Mouse (Mus musculus): ENCODE measurements around the gene Tsacc. TPM values are rescaled to one million over a fixed set of nuclear protein-coding genes. Genes with fewer than 3 reads are reported as not detected.

The Tsacc gene
- total RNA-seq, 2 experiments from 2014 or later: not detected

DNA sequence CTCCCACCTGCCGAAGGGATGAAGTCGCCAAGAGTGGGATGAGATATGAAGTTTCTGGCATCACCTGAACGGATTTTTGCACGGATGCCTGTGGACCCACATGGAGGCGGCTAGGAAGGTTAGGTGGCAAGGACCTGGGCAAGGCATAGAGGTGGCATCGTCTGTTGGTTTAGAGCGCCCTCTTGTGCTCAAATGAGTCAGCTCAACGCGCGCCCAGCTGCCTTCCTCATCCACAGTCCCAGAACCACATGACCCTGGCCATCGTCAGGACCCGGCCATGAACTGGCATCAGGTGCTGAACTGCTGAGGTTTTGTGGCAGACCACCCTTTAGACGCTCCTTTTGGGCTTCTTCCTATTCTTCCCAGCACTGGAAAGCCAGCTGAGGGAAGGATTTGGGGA, 54.3 kb downstream of the Tsacc start:
- 0 out of 2 replicates have a peak, but pooled peaks have one; percentile 45 for ATAC-seq (replicated peaks; ENCODE audit: low FRiP score, poor library complexity, severe bottlenecking)

DNA sequence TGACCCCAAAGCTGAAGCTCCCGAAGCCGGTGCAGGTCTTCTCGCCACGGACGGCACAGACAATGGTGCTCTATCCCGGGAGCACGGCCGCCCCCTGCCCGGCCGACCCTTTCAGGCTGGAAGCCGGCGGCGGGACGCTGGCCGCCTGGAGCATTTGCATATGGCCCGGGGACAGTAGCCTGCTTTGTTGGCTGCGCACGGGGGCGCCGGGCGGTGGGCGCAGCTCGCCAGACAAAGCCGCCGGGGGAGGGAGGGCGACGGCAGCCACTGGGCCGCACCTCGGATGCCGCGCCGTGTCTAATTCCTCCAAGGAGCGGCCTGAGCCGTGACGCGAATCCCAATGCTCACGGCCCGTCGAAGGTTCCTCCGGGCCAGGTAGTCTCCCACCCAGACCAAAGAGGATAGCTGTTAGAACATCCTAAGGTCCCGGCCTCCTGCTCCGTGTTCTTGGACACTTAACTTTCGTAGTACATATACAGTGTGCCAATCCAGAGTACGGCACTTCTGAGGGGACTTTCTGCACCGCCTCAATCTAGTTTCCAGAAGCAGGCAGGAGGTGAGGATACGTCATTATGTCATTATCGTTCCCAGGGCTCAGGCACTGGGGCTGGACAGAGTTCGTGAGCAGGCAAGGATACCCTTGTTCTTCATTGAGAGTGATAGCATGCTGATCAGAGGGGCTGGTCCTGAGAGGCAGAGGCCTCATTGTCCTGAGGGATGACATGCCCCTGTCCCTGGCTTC, 55.6 kb downstream of the Tsacc start:
- ATAC-seq (replicated peaks; ENCODE audit: low FRiP score, poor library complexity, severe bottlenecking): no peak

- ATAC-seq (replicated peaks; ENCODE audit: low FRiP score, poor library complexity, severe bottlenecking): no peak
These were observed 57.4 kb downstream of the Tsacc start for GRCm38 (mm10) chr3:88239446-88239845.

GRCm38 (mm10) chr3:88238866-88239391, 57.9 kb downstream of the Tsacc start:
- ATAC-seq (replicated peaks; ENCODE audit: low FRiP score, poor library complexity, severe bottlenecking): no peak

- peak; percentile 65; the same call in 1 of the 2 replicates for ATAC-seq (replicated peaks; ENCODE audit: low FRiP score, poor library complexity, severe bottlenecking)
These were observed 59.1 kb downstream of the Tsacc start for GRCm38 (mm10) chr3:88237556-88238194.

DNA sequence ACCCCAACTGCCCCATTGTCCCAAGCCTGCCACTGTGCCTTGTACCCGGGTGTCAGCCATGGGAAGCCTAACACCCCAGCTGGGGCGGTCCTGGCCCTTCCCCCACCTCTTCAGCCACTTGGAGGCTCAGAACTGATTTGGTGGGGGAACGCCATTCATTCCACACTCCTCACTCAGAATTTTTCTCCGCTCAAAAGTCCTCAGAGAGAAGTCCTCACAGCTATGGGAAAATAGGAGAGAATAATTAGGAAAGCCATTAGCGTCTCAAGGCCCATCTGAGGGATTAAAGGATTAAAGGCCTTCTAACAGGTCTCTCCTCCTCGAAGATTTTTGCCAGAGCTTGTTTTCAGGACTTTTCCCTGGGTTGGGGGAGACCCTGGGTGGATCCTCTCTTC, 59.6 kb downstream of the Tsacc start:
- ATAC-seq (replicated peaks; ENCODE audit: low FRiP score, poor library complexity, severe bottlenecking): no peak

DNA sequence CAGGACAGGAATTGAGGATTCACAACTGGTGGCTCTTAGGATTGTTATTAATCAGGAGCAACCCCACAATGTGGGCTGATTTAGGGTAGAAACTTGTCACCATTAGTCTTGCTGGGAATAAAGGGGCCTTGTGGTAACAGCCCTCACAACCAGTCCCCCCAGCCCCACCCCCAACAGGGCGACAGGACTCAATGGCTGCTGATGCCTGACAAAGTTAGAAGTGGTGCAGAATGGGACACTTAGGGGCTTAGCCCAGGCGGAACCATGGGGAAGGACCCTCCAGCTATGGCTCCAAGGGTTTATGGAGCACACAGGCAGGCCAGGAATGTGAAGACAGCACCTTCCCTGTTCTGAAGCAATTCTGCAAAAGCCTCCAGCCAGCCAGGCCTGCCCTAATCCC, 61.2 kb downstream of the Tsacc start:
- ATAC-seq (replicated peaks; ENCODE audit: low FRiP score, poor library complexity, severe bottlenecking): no peak

DNA sequence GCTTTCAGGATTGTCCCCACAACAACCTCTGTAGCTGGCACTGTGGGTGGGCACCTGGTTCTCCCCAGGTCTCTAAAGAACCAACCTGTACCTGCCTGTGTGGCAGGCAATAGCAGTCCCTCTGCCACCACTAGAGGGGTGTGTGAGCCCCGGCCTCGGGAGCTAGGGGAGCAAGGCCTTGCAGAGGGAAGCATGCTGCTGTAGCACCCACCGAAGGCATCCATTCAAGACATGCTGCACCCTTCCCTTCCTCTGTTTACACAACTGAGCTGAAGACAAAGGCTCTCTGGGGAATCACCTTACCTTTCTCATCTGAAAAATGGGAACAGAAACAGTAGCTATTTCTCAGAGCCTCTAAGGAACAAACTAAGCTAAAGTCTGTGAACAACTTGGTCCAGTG, 61.6 kb downstream of the Tsacc start:
- no peak for ATAC-seq (replicated peaks; ENCODE audit: low FRiP score, poor library complexity, severe bottlenecking)

DNA sequence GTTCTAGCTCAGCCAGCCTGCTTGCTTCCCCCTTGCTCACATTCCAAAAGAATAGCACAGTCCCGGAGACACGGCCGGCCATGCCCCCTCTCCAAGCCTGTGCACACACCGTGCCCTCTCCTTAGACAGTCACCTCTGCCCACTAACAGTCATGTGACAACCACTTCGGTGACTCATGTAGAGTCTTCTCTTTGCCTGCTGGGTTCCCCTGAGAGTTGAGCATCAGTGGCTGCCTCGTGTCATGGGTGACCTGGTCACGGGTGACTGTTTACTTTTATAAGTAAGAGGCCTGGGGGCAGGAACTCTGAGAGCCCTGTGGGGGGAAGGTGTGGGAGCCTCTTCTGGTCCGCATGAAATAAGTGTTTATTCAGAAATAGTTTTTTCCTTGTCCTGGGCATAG, 62.8 kb downstream of the Tsacc start:
- ATAC-seq (replicated peaks; ENCODE audit: low FRiP score, poor library complexity, severe bottlenecking): no peak

DNA sequence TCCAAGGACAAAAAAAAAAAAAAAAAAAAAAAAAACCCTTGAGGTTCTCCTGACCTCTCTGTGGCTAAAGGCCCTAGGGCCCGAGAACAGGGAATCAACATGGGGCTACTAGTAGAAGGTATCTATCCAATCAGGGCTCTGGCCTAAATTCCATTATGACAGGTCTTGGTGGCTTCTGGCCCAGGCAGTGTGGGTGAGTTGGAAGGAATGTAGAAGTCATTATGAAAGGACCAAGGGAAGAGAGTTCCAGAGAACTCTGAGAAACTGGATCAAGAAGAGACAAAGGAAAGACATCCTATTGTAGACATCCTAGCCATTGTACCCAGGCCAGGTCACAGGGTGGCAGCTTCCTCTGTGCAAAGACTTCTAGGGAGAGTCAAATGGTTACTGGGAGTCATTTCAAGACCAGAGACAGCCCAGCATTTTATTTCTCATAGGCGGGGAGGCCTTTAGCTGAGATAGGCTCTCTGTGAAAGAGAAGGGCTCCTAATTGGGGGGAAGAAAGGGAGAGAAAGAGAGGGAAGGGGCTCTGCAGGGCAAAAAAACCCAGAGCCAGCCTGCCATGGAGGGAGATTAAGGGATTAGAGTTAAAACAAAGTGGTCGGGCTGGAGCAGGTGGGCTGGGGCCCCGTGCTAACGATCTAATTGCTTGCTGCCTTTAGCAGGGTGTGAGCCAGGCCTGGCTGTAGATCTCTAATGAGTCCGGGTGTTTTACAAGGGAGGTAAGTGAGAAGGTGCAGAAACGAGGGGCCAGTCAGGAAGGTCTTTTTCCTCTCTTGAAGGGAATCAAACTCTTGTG, 63.7 kb downstream of the Tsacc start:
- ATAC-seq (replicated peaks; ENCODE audit: low FRiP score, poor library complexity, severe bottlenecking): no peak

Other genes with a start within 250 kb of the Tsacc start
- 8.8 and 14.2 TPM in 2 replicates for gene Naxe, start 238.5 kb downstream of the Tsacc start, total RNA-seq (2015; ENCODE audit: low replicate concordance)
- 5.0 and 6.0 TPM in 2 replicates for gene Naxe, start 238.5 kb downstream of the Tsacc start, total RNA-seq (2017; ENCODE audit: low replicate concordance)
- gene Ttc24, start 218.7 kb downstream of the Tsacc start, total RNA-seq (2015; ENCODE audit: low replicate concordance): not detected in 2 replicates
- not detected in 2 replicates for gene Ttc24, start 218.7 kb downstream of the Tsacc start, total RNA-seq (2017; ENCODE audit: low replicate concordance)
- gene Iqgap3, start 215.0 kb downstream of the Tsacc start, total RNA-seq (2015; ENCODE audit: low replicate concordance): 6.5 and 6.7 TPM in 2 replicates
- 6.8 and 25.6 TPM in 2 replicates for gene Iqgap3, start 215.0 kb downstream of the Tsacc start, total RNA-seq (2017; ENCODE audit: low replicate concordance)
- 38.2 and 38.7 TPM in 2 replicates for gene Mef2d, start 154.6 kb downstream of the Tsacc start, total RNA-seq (2015; ENCODE audit: low replicate concordance)
- gene Mef2d, start 154.6 kb downstream of the Tsacc start, total RNA-seq (2017; ENCODE audit: low replicate concordance): 11.3 and 19.8 TPM in 2 replicates
- gene Rhbg, start 42.3 kb downstream of the Tsacc start, total RNA-seq (2015; ENCODE audit: low replicate concordance): not detected in 2 replicates
- not detected in 2 replicates for gene Rhbg, start 42.3 kb downstream of the Tsacc start, total RNA-seq (2017; ENCODE audit: low replicate concordance)
- not detected in 2 replicates for gene Gm38392, start 9.8 kb downstream of the Tsacc start, total RNA-seq (2015; ENCODE audit: low replicate concordance)
- gene Gm38392, start 9.8 kb downstream of the Tsacc start, total RNA-seq (2017; ENCODE audit: low replicate concordance): not detected in 2 replicates
- 97.4 and 178 TPM in 2 replicates for gene Cct3, start 117 bp upstream of the Tsacc start, total RNA-seq (2015; ENCODE audit: low replicate concordance)
- gene Cct3, start 117 bp upstream of the Tsacc start, total RNA-seq (2017; ENCODE audit: low replicate concordance): 48.6 and 66.1 TPM in 2 replicates
- 11.1 and 58.3 TPM in 2 replicates for gene Glmp, start 28.0 kb upstream of the Tsacc start, total RNA-seq (2015; ENCODE audit: low replicate concordance)
- gene Glmp, start 28.0 kb upstream of the Tsacc start, total RNA-seq (2017; ENCODE audit: low replicate concordance): 5.9 and 13.1 TPM in 2 replicates
- not detected in 2 replicates for gene Tmem79, start 39.1 kb upstream of the Tsacc start, total RNA-seq (2015; ENCODE audit: low replicate concordance)
- gene Tmem79, start 39.1 kb upstream of the Tsacc start, total RNA-seq (2017; ENCODE audit: low replicate concordance): 0.09 TPM in 1 of 2 replicates, not detected in the other
- 28.1 and 29.5 TPM in 2 replicates for gene Smg5, start 39.3 kb upstream of the Tsacc start, total RNA-seq (2015; ENCODE audit: low replicate concordance)
- 45.1 and 58.0 TPM in 2 replicates for gene Smg5, start 39.3 kb upstream of the Tsacc start, total RNA-seq (2017; ENCODE audit: low replicate concordance)
- 3.1 TPM in 1 of 2 replicates, not detected in the other for gene Paqr6, start 67.6 kb upstream of the Tsacc start, total RNA-seq (2015; ENCODE audit: low replicate concordance)
- not detected in 2 replicates for gene Paqr6, start 67.6 kb upstream of the Tsacc start, total RNA-seq (2017; ENCODE audit: low replicate concordance)
- not detected in 2 replicates for gene Bglap3, start 75.7 kb upstream of the Tsacc start, total RNA-seq (2015; ENCODE audit: low replicate concordance)
- not detected in 2 replicates for gene Bglap3, start 75.7 kb upstream of the Tsacc start, total RNA-seq (2017; ENCODE audit: low replicate concordance)
- not detected in 2 replicates for gene Bglap2, start 81.7 kb upstream of the Tsacc start, total RNA-seq (2015; ENCODE audit: low replicate concordance)
- gene Bglap2, start 81.7 kb upstream of the Tsacc start, total RNA-seq (2017; ENCODE audit: low replicate concordance): not detected in 2 replicates
- not detected in 2 replicates for gene Bglap, start 87.5 kb upstream of the Tsacc start, total RNA-seq (2015; ENCODE audit: low replicate concordance)
- not detected in 2 replicates for gene Bglap, start 87.5 kb upstream of the Tsacc start, total RNA-seq (2017; ENCODE audit: low replicate concordance)
- 33.2 and 56.6 TPM in 2 replicates for gene Pmf1, start 113.3 kb upstream of the Tsacc start, total RNA-seq (2015; ENCODE audit: low replicate concordance)
- 42.1 and 43.4 TPM in 2 replicates for gene Pmf1, start 113.3 kb upstream of the Tsacc start, total RNA-seq (2017; ENCODE audit: low replicate concordance)
- 7.9 and 11.5 TPM in 2 replicates for gene Slc25a44, start 128.1 kb upstream of the Tsacc start, total RNA-seq (2015; ENCODE audit: low replicate concordance)
- 13.7 and 20.2 TPM in 2 replicates for gene Slc25a44, start 128.1 kb upstream of the Tsacc start, total RNA-seq (2017; ENCODE audit: low replicate concordance)
- 29.7 and 57.3 TPM in 2 replicates for gene Sema4a, start 164.2 kb upstream of the Tsacc start, total RNA-seq (2015; ENCODE audit: low replicate concordance)
- 9.8 and 20.7 TPM in 2 replicates for gene Sema4a, start 164.2 kb upstream of the Tsacc start, total RNA-seq (2017; ENCODE audit: low replicate concordance)
- 6.9 and 9.0 TPM in 2 replicates for gene Lmna, start 213.0 kb upstream of the Tsacc start, total RNA-seq (2015; ENCODE audit: low replicate concordance)
- gene Lmna, start 213.0 kb upstream of the Tsacc start, total RNA-seq (2017; ENCODE audit: low replicate concordance): 45.6 and 52.7 TPM in 2 replicates
- 0.19 and 1.5 TPM in 2 replicates for gene Mex3a, start 235.4 kb upstream of the Tsacc start, total RNA-seq (2015; ENCODE audit: low replicate concordance)
- 0.34 TPM in 1 of 2 replicates, not detected in the other for gene Mex3a, start 235.4 kb upstream of the Tsacc start, total RNA-seq (2017; ENCODE audit: low replicate concordance)

All from erythroblast, adult 5-6 weeks (primary cell).